Mouse (Mus musculus): ENCODE results near the gene Nptx1.

Nptx1 gene

GRCm38 (mm10) chr11:119522779-119523178, 24.8 kb downstream of the Nptx1 start:
- DNase-seq (ENCODE audit: low spot score): peak; percentile 61

- peak; percentile 17 for DNase-seq (ENCODE audit: low spot score)
Observed at GRCm38 (mm10) chr11:119521920-119522710, 25.4 kb downstream of the Nptx1 start.

- no peak for DNase-seq (ENCODE audit: low spot score)
Observed at GRCm38 (mm10) chr11:119520713-119521063, 26.9 kb downstream of the Nptx1 start.

- no peak for DNase-seq (ENCODE audit: low spot score)
Observed at GRCm38 (mm10) chr11:119520005-119520712, 27.4 kb downstream of the Nptx1 start.

- no peak for DNase-seq (ENCODE audit: low spot score)
Observed at GRCm38 (mm10) chr11:119519387-119519786, 28.2 kb downstream of the Nptx1 start.

- DNase-seq (ENCODE audit: low spot score): peak; percentile 78
Observed at GRCm38 (mm10) chr11:119516677-119517361, 30.7 kb downstream of the Nptx1 start.

- no peak for DNase-seq (ENCODE audit: low spot score)
Observed at GRCm38 (mm10) chr11:119515823-119516676, 31.5 kb downstream of the Nptx1 start.

- DNase-seq (ENCODE audit: low spot score): no peak
Observed at GRCm38 (mm10) chr11:119514967-119515636, 32.5 kb downstream of the Nptx1 start.

- DNase-seq (ENCODE audit: low spot score): no peak
Observed at GRCm38 (mm10) chr11:119514108-119514860, 33.3 kb downstream of the Nptx1 start.

- no peak for DNase-seq (ENCODE audit: low spot score)
Observed at GRCm38 (mm10) chr11:119513038-119513659, 34.4 kb downstream of the Nptx1 start.

GRCm38 (mm10) chr11:119509165-119509776, 38.3 kb downstream of the Nptx1 start:
- DNase-seq (ENCODE audit: low spot score): no peak

- DNase-seq (ENCODE audit: low spot score): no peak
Observed at GRCm38 (mm10) chr11:119507772-119508171, 39.8 kb downstream of the Nptx1 start.

GRCm38 (mm10) chr11:119506386-119506785, 41.2 kb downstream of the Nptx1 start:
- DNase-seq (ENCODE audit: low spot score): no peak

- peak; percentile 80 for DNase-seq (ENCODE audit: low spot score)
Observed at GRCm38 (mm10) chr11:119503675-119504074, 43.9 kb downstream of the Nptx1 start.

- no peak for DNase-seq (ENCODE audit: low spot score)
Observed at GRCm38 (mm10) chr11:119500011-119500410, 47.5 kb downstream of the Nptx1 start.

- no peak for DNase-seq (ENCODE audit: low spot score)
Observed at GRCm38 (mm10) chr11:119499297-119499696, 48.3 kb downstream of the Nptx1 start.

- no peak for DNase-seq (ENCODE audit: low spot score)
Observed at GRCm38 (mm10) chr11:119497451-119497850, 50.1 kb downstream of the Nptx1 start.

GRCm38 (mm10) chr11:119496147-119496546, 51.4 kb downstream of the Nptx1 start:
- DNase-seq (ENCODE audit: low spot score): no peak

- no peak for DNase-seq (ENCODE audit: low spot score)
Observed at GRCm38 (mm10) chr11:119493516-119493915, 54.0 kb downstream of the Nptx1 start.

- DNase-seq (ENCODE audit: low spot score): no peak
Observed at GRCm38 (mm10) chr11:119492830-119493229, 54.7 kb downstream of the Nptx1 start.
